Mouse (Mus musculus): ENCODE results near the gene Znhit6.

Znhit6 gene

GRCm38 (mm10) chr3:145646009-145646408 is 70.0 kb downstream of the Znhit6 start:
- DNase-seq (ENCODE audit: low spot score in 2 of 2): no peak

GRCm38 (mm10) chr3:145646666-145647065 is 70.7 kb downstream of the Znhit6 start:
- DNase-seq (ENCODE audit: low spot score in 2 of 2): no peak

- DNase-seq (ENCODE audit: low spot score in 2 of 2): no peak
These were observed 71.4 kb downstream of the Znhit6 start for GRCm38 (mm10) chr3:145647416-145647815.

GRCm38 (mm10) chr3:145648097-145648931 is 72.3 kb downstream of the Znhit6 start:
- DNase-seq (ENCODE audit: low spot score in 2 of 2): no peak

- DNase-seq (ENCODE audit: low spot score in 2 of 2): peak in 1 of 2 experiments; percentile 62
These were observed 73.2 kb downstream of the Znhit6 start for GRCm38 (mm10) chr3:145648991-145649851.

GRCm38 (mm10) chr3:145649852-145650202 is 73.8 kb downstream of the Znhit6 start, which contains the start of gene Ccn1:
Ccn1 (minus strand) TSS chr3:145649981.
- DNase-seq (ENCODE audit: low spot score in 2 of 2): peak; percentile 84

GRCm38 (mm10) chr3:145650298-145651011 is 74.5 kb downstream of the Znhit6 start:
- peak in 1 of 2 experiments; percentile 39 for DNase-seq (ENCODE audit: low spot score in 2 of 2)

- no peak for DNase-seq (ENCODE audit: low spot score in 2 of 2)
These were observed 75.3 kb downstream of the Znhit6 start for GRCm38 (mm10) chr3:145651029-145651977.

GRCm38 (mm10) chr3:145651978-145652321 is 75.9 kb downstream of the Znhit6 start:
- no peak for DNase-seq (ENCODE audit: low spot score in 2 of 2)

- DNase-seq (ENCODE audit: low spot score in 2 of 2): no peak
These were observed 76.5 kb downstream of the Znhit6 start for GRCm38 (mm10) chr3:145652322-145653131.

GRCm38 (mm10) chr3:145653191-145653940 is 77.4 kb downstream of the Znhit6 start:
- peak; percentile 75 to 81 for DNase-seq (ENCODE audit: low spot score in 2 of 2)

- DNase-seq (ENCODE audit: low spot score in 2 of 2): no peak
These were observed 78.0 kb downstream of the Znhit6 start for GRCm38 (mm10) chr3:145654028-145654427.

Data from urinary bladder, postnatal 4 days (tissue).